Mouse (Mus musculus) thymus, postnatal 14 days (tissue): Measurements from ENCODE around the gene Vegfb.
"Not testable (repeated sequence)": the region's sequence is repeated elsewhere in the genome, so short reads cannot be mapped to it uniquely, and the experiment has no call there.

ENCODE experiments used
- DNase-seq: peaks from one replicate; pipeline ENCODE4 v3.0.0; 2021

Vegfb gene

DNA sequence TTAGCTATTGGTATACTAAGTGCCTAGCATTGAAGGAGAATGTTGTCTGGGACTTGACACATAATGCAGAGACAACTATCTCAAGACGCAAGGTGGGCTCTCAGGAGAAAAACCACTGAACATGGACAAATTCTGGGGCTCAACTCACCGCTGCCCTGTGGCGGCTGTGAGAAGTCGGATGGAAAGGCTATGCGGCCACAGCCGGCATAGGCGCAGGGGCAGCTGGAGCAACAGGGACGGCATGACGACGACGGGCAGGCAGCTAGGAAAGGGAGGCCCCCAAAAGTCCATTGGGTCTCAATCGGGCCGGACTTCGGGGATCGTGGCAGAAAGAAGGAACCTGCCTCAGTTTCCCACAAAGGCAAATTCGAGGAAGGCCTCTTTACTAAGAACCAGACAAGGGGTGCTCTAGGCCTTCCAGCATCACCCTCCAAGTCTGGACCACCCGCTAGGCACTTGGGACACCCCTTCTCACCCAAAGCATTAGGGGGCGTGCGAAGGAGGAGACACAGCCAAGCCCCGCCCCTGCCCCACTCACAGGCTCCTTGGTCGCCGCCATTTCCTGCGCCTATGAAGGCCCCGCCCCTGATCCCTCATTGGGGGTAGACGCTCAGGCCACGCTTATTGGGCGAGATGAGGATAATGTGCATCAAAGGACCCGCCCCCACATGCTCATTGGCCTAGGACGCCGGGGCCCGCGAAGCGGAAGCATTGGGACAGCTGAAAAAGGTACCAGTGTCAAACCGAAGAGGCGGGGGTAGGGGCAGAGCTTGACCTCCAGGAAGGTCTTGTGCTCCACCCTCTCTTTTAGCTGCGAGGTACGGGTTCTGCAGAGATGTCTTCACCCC, 4.8 kb upstream of the Vegfb start, which contains the start of gene Dnajc4:
Gene Dnajc4 (minus strand): TSS at position 562 of the 848 bp plus-strand sequence.
- peak; percentile 99 for DNase-seq

DNA sequence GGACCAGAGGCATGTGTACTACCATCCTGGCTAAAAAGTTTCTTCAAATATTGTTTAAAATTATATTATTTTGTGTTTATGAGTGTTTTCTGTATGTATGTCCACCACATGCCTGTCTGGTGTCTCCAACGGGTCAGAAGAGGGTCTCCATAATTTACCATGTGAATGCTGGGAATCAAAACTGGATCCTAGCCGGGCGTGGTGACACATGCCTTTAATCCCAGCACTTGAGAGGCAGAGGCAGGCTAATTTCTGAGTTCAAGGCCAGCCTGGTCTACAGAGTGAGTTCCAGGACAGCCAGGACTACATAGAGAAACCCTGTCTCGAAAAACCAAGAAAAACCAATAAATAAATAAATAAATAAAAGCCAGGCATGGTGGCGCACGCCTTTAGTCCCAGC, 3.7 kb upstream of the Vegfb start:
- not testable (repeated sequence) for DNase-seq

DNA sequence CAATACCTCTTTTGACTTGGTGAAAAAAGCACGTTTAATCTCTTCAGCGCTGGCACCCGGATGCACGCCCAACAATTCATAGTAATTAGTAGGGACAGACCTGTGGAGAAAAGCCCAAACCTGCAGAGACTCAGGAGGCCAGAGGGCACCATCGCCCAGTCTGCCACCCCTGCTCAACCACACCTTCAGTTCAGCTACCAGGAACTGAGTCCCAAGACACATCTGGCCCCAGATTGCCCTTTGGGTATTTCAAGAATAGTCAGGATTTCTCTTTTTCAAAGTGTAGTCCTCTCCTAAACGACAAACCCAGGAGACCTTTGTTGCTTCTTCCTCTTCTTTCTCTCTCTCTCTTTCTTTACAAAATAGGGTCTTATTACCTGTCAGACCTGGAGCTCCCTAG, 3.3 kb upstream of the Vegfb start:
- no peak for DNase-seq

DNA sequence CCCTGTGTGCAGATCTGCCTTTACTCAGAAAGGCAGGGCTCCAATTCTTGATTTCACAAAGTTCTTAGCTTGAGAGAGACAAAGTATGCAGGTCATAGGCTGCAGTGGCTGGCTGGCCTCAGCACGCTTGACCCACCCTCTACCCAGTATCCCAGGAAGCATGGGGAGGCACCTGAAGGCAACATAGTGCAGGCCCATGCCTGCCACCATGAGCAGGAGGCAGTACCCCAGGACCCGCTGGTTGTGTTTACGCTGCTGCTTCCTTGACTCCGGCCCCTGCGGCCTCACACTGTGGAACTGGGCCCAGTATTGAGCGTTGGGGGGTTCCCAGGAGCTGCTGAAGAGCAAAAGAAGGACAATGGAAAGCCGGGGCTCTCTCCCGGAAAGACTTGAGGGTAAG, 1.8 kb upstream of the Vegfb start:
- DNase-seq = peak; percentile 7

- DNase-seq = no peak
These were observed 444 bp upstream of the Vegfb start for GRCm38 (mm10) chr19:6987904-6988285.

DNA sequence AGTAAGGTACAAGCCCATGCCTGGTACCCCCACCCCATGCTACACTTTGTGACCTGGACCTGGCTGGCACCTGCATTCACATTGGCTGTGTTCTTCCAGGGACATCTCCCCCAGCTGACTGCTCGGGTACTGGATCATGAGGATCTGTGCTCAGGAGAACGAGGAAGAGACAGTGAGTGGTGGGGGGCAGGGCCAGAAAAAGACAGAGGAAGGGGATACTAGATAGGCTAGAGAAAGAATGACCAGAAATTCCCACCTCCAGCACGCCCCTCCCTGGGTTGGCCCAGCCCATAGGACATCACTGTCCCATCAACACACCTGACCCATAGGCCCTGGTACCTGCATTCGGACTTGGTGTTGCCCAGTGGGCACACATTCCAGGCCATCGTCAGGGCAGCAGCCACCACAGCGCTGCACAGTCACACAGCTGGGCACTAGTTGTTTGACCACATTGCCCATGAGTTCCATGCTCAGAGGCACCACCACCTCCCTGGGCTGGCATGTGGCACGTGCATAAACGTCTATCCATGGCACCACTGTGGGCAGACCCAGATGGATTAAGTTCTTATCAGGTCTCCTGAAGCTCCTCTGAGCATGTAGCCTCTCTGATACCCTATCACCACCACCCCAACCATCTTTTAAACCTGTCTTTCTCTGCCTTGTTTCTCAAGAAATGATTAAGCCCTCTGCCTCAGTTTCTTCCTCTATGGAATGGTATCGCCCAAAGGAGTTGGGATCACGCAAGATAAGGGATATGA, 1.3 kb downstream of the Vegfb start:
- peak; percentile 8 for DNase-seq

- peak; percentile 21 for DNase-seq
These were observed 2.2 kb downstream of the Vegfb start for GRCm38 (mm10) chr19:6985300-6985699.

GRCm38 (mm10) chr19:6983621-6984020, 3.8 kb downstream of the Vegfb start:
- no peak for DNase-seq

DNA sequence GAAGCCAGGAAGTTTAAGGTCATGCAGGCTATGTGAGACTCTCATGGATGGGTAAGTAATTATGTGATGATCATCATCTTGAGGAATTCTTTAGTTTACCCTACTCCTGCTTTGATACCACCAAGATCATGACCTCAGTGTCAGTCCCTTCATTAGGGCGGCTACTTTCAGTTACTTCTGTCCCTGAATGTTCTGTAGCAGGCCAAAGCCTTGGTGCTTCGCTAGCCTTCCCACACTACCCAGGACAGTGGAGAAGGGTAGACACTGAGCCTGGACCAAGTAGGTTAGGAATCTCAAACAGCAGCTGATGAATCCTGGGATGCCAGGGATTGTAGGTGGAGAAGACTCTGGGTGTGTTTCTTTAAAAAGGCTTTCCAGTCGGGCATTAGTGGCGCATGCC, 6.0 kb downstream of the Vegfb start:
- DNase-seq = no peak

DNA sequence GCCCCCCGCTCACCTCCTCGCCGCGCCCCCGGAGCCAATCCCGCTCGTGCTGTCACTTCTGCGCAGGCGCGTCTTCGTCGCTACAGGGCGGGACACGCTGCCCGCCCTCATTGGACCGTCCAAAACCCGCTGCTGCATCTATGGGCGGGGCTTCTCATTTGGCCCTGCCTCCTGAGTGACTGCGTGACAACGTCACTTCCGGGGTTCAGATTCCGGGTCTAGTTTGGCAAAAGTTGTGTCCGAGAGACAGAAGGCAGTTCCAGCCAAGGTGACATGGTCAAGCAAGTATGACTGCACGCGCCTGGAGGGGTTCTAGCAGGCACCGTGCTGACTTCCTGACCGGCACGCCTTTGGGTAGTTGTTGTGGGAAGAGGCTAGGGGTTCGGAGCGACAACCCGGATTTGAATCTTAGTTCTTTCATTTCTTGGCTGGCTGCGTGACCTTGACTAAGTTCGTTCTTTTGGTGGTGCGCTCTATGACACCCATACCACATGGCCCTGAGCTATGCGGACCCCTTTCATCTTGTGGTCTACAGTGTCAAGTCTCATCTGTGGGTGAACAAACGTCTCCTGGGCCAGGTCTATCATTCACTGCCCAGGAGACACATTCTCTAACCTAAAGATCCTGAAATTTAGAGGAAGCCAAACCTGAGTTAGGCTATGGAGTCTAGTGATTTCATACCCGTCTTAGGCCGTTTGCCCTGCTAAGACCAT, 6.9 kb downstream of the Vegfb start, which contains the start of gene Fkbp2:
Gene Fkbp2 (minus strand): TSS at position 121 of the 713 bp plus-strand sequence.
- DNase-seq = peak; percentile 99

GRCm38 (mm10) chr19:6979486-6980380, 7.7 kb downstream of the Vegfb start:
- DNase-seq = peak; percentile 100

- DNase-seq = peak; percentile 66
These were observed 8.4 kb downstream of the Vegfb start for GRCm38 (mm10) chr19:6979001-6979479.

- no peak for DNase-seq
These were observed 8.8 kb downstream of the Vegfb start for GRCm38 (mm10) chr19:6978639-6978974.

DNA sequence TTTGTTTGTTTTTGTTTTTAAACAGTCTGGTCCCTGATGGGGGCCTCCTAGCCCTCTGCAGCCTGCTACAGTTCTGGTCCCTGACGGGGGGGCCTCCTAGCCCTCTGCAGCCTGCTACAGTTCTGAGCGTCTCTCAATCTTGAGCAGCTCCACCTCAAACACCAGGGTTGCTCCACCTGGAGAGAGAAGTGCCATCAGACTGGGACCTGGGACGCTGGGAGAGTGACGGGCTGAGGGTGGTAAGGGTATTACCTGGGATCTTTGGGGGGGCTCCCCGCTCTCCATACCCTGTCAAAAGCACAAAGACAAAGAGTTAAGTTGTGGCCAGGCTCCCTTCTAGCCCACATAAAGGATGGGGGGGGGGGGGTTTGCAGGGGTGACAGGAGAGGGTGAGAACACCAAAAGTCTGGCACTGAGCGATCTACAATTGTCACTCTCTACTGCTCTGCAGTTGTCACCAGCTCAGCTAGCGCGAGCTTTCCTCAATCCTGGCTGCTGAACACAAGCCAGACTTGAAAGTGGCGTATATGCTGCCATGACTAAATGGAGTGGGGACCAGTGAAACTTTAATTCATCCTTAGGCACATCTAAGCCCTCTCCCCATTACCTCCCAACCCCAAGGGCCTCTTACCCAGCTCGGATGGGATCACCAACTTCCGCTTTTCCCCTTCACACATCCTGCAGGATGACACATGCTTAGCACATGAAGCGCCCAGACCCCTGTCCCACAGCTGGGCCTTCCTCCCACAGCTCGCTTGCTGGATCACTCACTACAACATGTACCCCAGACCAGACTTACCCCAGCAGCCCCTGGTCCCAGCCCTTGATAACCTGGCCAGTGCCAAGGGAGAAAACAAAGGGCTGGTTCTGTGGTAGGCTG, 9.5 kb downstream of the Vegfb start:
- no peak for DNase-seq

GRCm38 (mm10) chr19:6975537-6976521, 11.6 kb downstream of the Vegfb start, which contains the start of gene Plcb3:
TSS of gene Plcb3 (minus strand) at chr19:6976470.
- peak; percentile 93 for DNase-seq

DNA sequence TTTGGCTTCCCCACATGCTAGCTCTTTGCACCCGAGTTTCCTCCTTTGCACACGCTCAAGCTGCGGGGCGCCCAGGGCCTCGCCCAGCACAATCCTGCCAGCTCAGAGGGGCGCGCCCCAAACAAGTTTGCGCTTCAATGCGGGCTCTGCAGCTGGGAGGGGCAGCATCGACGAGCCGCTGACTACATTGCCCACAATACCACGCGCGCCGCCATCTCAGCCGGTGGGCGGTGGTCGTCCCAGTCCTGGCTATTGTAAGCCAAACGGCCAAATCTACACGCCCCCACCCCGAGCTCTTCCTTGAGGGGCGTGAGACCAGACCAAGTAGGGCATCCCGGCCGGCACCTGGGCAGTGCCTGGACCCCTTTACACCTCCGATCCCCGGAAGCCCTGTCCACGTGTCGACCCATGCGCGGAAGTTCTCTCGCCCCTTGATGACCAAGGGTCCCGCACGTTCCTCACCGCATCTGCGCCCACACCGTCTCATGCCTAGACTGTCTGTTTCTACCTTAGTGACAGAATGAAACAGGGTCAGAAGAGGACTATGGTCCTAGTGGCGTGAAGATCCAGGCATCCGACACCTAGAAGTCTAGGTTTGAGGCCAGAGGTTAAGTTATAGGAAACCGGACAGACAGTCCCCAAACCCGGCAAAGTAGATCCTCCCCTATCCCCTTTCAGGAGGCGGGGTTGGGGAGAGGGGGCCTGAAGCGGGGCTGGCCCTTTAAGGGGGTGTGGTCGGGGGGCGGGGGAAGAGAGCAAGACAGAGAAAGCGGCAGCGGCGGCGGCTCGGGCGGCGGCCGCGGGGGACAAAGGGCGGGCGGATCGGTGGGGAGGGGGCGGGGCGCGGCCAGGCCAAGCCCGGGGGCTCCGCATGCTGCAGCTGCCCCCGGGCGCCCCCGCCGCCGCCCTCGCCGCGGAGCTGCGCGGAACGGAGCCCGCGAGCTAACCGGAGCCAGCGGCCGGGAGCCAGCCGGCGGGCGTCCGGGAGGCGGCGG, 12.9 kb downstream of the Vegfb start, which contains the start of gene Ppp1r14b:
Gene Ppp1r14b (plus strand): TSS at position 758 of the 995 bp plus-strand sequence.
- peak; percentile 90 for DNase-seq

- DNase-seq = no peak
These were observed 13.8 kb downstream of the Vegfb start for GRCm38 (mm10) chr19:6973581-6974190.
